Mouse (Mus musculus) left cerebral cortex, adult 2 months (tissue): ENCODE measurements around the gene Slc10a1. TPM values are rescaled to one million over a fixed set of nuclear protein-coding genes. Genes with fewer than 3 reads are reported as not detected.
"Not testable (repeated sequence)": the region's sequence is repeated elsewhere in the genome, so short reads cannot be mapped to it uniquely, and the experiment has no call there.

Experiments
- DNase-seq, 2 experiments: peaks; one replicate each; pipeline ENCODE4 v3.0.0; 2021 to 2022; ENCODE audit warnings: low spot score in 2 of 2, mixed read lengths in 1 of 2; ENCODE audit errors: extremely low spot score in 1 of 2
- H3K27ac ChIP-seq: fragments of 200-600 bp; 2 replicates; pipeline ENCODE4 v1.8.1; 2022
- H3K4me3 ChIP-seq: fragments of 200-600 bp; 2 replicates; pipeline ENCODE4 v1.8.1; 2022
- CTCF ChIP-seq: fragments of 200-600 bp; IDR thresholded peaks from 2 replicates; pipeline ENCODE4 v1.8.1; 2022; ENCODE audit warnings: antibody characterized with exemption, mild to moderate bottlenecking, moderate library complexity
- intact Hi-C: fragments of 180-260 bp; cut with DNase I; formaldehyde crosslinking; loops from one replicate; pipeline ENCODE4 v1.15.1; 2025
- total RNA-seq, 2 experiments: library from RNA; stranded (reverse); gene quantifications; 2 replicates each; pipeline ENCODE4 v1.2.3; 2021

The Slc10a1 gene
- total RNA-seq, 2 experiments from 2014 or later: not detected

DNA sequence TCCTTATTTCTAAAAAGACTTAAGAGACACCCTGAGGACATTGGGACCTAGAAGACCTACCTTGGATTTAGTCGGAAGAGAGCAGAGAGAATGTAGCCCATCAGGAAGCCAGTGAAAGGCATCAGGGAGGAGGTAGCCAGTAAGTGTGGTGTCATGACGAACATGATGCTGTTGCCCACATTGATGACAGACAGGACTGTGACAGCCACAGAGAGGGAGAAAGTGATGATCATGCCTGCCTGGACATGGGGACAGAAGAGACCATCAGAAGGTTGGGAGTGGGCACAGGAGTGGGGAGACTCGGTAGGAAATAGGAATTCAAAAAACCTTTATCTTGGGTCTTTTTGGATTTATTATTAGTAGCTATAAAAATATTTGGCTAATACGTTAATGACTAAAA is 10.5 kb downstream of the Slc10a1 start:
- Histone ChIP-seq H3K27ac (no peak overlapping the region), H3K4me3 (no peak overlapping the region)
- DNase-seq: no peak
- TF ChIP-seq CTCF: no peak
- intact Hi-C loops: no loop called here

GRCm38 (mm10) chr12:80956039-80956438 is 12.5 kb downstream of the Slc10a1 start:
- DNase-seq: no peak
- intact Hi-C loops: no loop called here
- no peak for TF ChIP-seq CTCF
- Histone ChIP-seq H3K27ac (no peak overlapping the region), H3K4me3 (no peak overlapping the region)

GRCm38 (mm10) chr12:80952526-80952925 is 16.0 kb downstream of the Slc10a1 start:
- no peak for DNase-seq
- Histone ChIP-seq H3K27ac (no peak overlapping the region), H3K4me3 (no peak overlapping the region)
- TF ChIP-seq CTCF: no peak
- intact Hi-C loops: no loop called here

DNA sequence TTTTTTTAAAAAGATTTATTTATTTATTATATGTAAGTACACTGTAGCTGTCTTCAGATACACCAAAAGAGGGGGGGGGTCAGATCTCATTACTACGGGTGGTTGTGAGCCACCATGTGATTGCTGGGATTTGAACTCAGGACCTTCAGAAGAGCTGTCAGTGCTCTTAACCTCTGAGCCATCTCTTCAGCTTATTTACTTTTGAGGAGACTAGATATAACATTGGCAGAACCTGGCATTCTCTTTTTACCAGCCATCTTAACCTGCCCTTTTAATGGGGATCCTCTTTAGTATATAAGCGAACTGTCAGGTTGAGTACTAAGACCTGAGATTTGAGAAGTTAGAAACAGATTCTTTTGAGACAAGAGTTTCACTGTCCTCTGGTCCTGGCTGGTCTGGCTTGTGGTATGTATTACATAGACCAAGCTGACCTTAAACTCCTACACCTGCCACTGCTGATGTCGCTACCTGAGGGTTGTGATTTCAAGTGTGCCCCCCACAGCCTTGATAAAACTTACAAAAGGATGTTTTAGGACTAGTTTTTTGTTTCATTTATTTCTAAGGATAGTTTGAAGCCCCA is 16.8 kb downstream of the Slc10a1 start:
- H3K27ac ChIP-seq: no peak overlapping the region
- H3K4me3 ChIP-seq: no peak overlapping the region
- DNase-seq: no peak
- no peak for TF ChIP-seq CTCF
- intact Hi-C loops: no loop called here

- H3K4me3 ChIP-seq, intact Hi-C loops, DNase-seq, H3K27ac ChIP-seq: not testable (repeated sequence)
Observed at GRCm38 (mm10) chr12:80949603-80950002, 18.9 kb downstream of the Slc10a1 start.

DNA sequence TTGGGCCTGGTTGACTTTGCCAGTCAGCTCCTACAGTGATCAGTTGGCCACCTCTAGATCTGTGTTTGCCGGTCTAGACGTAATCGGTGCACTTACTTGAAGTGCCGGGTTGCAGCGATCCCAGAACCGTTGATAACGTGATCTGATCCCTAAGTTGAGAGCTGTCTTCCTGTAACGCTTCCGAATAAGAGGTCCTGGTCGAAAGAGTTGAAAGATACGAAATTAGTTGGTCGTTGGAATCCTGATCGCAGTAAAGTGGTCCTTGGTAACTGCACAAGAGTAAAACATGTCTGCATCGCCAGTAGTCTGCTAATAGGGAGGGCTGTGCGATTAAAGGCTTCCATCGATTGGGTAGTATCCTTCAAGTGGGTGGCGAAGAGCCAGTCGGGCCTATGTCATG is 20.3 kb downstream of the Slc10a1 start:
- no peak for DNase-seq
- intact Hi-C loops: no loop called here
- no peak overlapping the region for H3K27ac ChIP-seq
- TF ChIP-seq CTCF: no peak
- no peak overlapping the region for H3K4me3 ChIP-seq

DNA sequence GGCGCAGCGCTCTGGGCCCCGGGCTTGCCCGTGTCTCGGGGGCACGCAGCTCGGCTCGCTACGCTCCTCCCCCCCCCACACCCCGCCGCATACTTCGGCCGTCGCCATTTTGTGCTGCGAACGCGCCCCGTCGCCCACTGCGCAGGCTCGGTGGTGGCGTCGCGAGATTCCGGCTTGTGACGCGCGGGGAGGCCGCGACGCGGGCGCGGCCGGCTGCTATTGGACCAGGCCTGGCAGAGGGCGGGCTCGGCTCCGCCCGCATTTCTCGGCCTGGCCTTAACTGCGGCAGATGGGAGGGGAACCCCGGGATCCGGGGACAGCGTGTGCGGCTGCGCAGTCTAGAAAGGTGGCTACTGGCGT is 22.5 kb downstream of the Slc10a1 start:
- intact Hi-C loops: no loop called here
- peak; percentile 95 for DNase-seq
- Histone ChIP-seq H3K4me3 (peak overlapping the region; percentile 92), H3K27ac (peak overlapping the region; percentile 99)
- no peak for TF ChIP-seq CTCF

DNA sequence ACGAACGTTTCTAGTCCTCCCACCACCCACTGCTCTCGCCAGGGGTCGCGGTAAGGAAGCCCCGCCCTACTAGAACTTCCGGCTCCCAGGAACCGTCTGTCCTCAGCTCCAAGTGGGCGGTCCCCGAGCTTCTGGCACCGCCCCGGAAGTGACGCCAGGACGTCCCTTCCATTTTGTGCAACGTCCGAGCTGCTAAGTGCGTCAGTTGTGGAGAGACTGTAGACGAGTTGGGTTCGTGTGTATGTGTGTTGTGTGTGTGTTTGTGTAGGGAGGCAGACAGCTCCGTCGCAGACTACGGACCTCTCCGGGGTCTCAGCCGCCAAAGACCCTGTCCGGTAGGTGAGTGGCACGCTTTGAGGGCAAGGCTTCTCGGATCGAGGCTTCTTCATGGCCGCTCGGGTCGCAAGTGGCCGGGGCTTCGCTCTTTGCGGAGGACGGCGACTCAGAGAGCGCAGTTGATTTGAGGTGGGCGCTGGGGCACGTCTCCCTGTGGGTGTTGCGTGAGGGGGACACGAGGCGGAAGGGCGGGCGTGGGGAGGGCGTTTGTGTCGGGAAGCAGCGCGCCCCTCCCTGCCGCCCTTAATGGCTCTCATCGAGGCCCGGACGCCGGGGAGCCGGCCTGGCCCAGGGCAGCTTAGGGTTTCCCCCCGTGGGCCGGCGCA is 23.0 kb downstream of the Slc10a1 start, which contains the start of gene Srsf5:
Gene Srsf5, plus strand, starts transcription at position 171 of the 662 bp plus-strand sequence.
- peak; percentile 98 to 99 for DNase-seq
- TF ChIP-seq CTCF: peak; percentile 39
- intact Hi-C loops: no loop called here

GRCm38 (mm10) chr12:80944963-80945333 is 23.6 kb downstream of the Slc10a1 start:
- intact Hi-C loops: loop anchor here (5.0 kb wide), 1 partner anchor 178 kb away; no protein-coding TSS in a partner anchor
- H3K27ac ChIP-seq: peak overlapping the region; percentile 99
- DNase-seq: not testable (repeated sequence)

More for the DNA sequence above, 23.0 kb downstream of the Slc10a1 start, which contains the start of gene Srsf5:
- peak within 1 kb of the TSS; percentile 92 for H3K4me3 ChIP-seq
- peak within 1 kb of the TSS; percentile 99 for H3K27ac ChIP-seq

DNA sequence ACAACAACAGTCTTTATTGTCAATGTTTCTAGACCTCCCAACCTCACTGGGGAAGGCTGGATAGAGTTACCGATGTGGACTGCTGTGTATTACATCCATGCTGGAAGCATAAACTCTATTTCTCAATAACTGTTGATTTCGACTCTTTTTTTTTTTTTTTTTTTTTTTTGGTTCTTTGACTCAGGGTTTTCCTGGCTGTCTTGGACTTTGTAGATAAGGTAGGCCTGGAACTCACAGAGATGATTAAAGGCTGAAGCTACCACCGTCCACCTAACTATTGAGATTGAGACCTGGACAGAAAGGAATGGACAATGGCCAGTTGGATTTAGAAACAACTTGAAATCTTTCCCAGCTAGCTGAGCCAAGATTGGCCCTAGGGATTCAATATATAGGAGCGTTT is 24.3 kb downstream of the Slc10a1 start:
- H3K27ac ChIP-seq: no peak overlapping the region
- H3K4me3 ChIP-seq: no peak overlapping the region
- intact Hi-C loops: loop anchor here (5.0 kb wide), 1 partner anchor 177 kb away; no protein-coding TSS in a partner anchor
- TF ChIP-seq CTCF: no peak
- DNase-seq: no peak

More at GRCm38 (mm10) chr12:80944963-80945333, 23.6 kb downstream of the Slc10a1 start:
- peak overlapping the region; percentile 92 for H3K4me3 ChIP-seq

- intact Hi-C loops: loop anchor here (5.0 kb wide), 1 partner anchor 176 kb away; no protein-coding TSS in a partner anchor
- no peak for DNase-seq
- H3K4me3 ChIP-seq: no peak overlapping the region
- no peak overlapping the region for H3K27ac ChIP-seq
- no peak for TF ChIP-seq CTCF
Observed at GRCm38 (mm10) chr12:80943395-80943794, 25.1 kb downstream of the Slc10a1 start.

- Histone ChIP-seq H3K4me3 (no peak overlapping the region), H3K27ac (no peak overlapping the region)
- intact Hi-C loops: loop anchor here (5.0 kb wide), 1 partner anchor 175 kb away; no protein-coding TSS in a partner anchor
- DNase-seq: no peak
- no peak for TF ChIP-seq CTCF
Observed at GRCm38 (mm10) chr12:80941886-80942285, 26.6 kb downstream of the Slc10a1 start.

DNA sequence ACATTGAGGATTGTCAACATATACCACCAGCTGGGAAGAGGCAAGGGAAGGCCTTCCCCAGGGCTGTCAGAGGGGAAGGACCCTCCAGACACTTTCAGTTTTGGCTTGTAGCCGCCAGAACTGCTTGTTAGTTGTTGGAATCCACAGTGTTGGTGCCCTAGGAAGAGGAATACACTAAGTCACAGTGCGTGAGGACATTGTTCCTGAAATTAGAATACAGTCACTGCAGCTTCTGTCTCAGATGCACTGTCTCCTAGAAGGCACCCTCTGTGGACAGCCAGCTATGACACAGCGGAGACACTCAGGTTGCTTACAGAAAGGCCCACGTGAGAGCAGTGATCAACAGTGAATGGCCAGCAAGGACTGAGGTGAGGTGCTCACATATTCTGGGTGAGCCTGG is 29.3 kb downstream of the Slc10a1 start:
- no peak for TF ChIP-seq CTCF
- Histone ChIP-seq H3K4me3 (no peak overlapping the region), H3K27ac (peak overlapping the region; percentile 9; the same call in 1 of the 2 replicates)
- DNase-seq: no peak
- intact Hi-C loops: no loop called here
